Mouse (Mus musculus) forebrain, postnatal 0 days (tissue): ENCODE data around the gene Srpx2. TPM values are rescaled to one million over a fixed set of nuclear protein-coding genes. Genes with fewer than 3 reads are reported as not detected.

Experiments
- ATAC-seq: fragments of 200-750 bp; cut with Nextera tagmentation; 2 replicates; pipeline ENCODE4 v1.8.0; 2017; ENCODE audit warnings: mild to moderate bottlenecking, moderate library complexity
- DNase-seq: peaks from one replicate; pipeline ENCODE4 v3.0.0-alpha.2; 2015
- H3K27ac ChIP-seq: fragments of 300-500 bp; sonication (generic); 2 replicates; pipeline ENCODE4 v1.5.1; 2014; ENCODE audit warnings: low read depth, mild to moderate bottlenecking, antibody characterized with exemption, low read length, moderate library complexity, mixed read lengths
- H3K27me3 ChIP-seq: fragments of 300-500 bp; sonication (generic); 2 replicates; pipeline ENCODE4 v1.6.1; 2014; ENCODE audit warnings: mild to moderate bottlenecking, low read length, mixed read lengths; ENCODE audit not compliant: insufficient read depth
- H3K36me3 ChIP-seq: fragments of 300-500 bp; sonication (generic); 2 replicates; pipeline ENCODE4 v1.6.1; 2014; ENCODE audit warnings: mild to moderate bottlenecking, moderate library complexity; ENCODE audit not compliant: insufficient read depth
- H3K4me1 ChIP-seq: fragments of 300-500 bp; sonication (generic); 2 replicates; pipeline ENCODE4 v1.6.1; 2014; ENCODE audit warnings: antibody characterized with exemption; ENCODE audit not compliant: insufficient read depth
- H3K4me2 ChIP-seq: fragments of 300-500 bp; sonication (generic); 2 replicates; pipeline ENCODE4 v1.6.1; 2014; ENCODE audit warnings: low read depth, mild to moderate bottlenecking, moderate library complexity
- H3K4me3 ChIP-seq: fragments of 300-500 bp; sonication (generic); 2 replicates; pipeline ENCODE4 v1.5.1; 2014; ENCODE audit warnings: low read depth, low read length, mixed read lengths
- H3K9ac ChIP-seq: fragments of 300-500 bp; sonication (generic); 2 replicates; pipeline ENCODE4 v1.6.1; 2014; ENCODE audit warnings: mild to moderate bottlenecking
- H3K9me3 ChIP-seq: fragments of 300-500 bp; sonication (generic); 2 replicates; pipeline ENCODE4 v1.6.1; 2016; ENCODE audit warnings: low read length
- CTCF ChIP-seq: sonication (generic); IDR thresholded peaks from 2 replicates; pipeline ENCODE4 v1.5.1; 2016; ENCODE audit warnings: antibody characterized with exemption, control low read depth, low read depth
- WGBS: fragments of 180-500 bp; shearing (Covaris S2); extraction: QIAGEN DNeasy Blood & Tissue Kit; methylation state at CpG from one replicate; pipeline ENCODE4 v1.1.7; 2014; 5-methylcytosine and 5-hydroxymethylcytosine counted together
- polyA plus RNA-seq: library from polyadenylated mRNA; unstranded; fragments of >200 nt; fragmentation: Nextera tagmentation; extraction: Ambion mirVana; gene quantifications from 2 replicates; pipeline ENCODE4 v1.2.1, GENCODE M21; 2015
- total RNA-seq: library from RNA; depleted of rRNA; stranded (reverse); fragments of >200 nt; gene quantifications from 2 replicates; pipeline ENCODE4 v1.2.3, GENCODE M21; 2014; rRNA removed

Gene Srpx2
- total RNA-seq (1.3 and 2.4 TPM in 2 replicates), polyA plus RNA-seq (1.3 and 1.4 TPM in 2 replicates)

GRCm38 (mm10) chrX:133908261-133908660, at the start of gene Srpx2:
Srpx2 (plus strand) TSS chrX:133908426.
- Histone ChIP-seq H3K27ac (no peak within 1 kb of the TSS), H3K9me3 (no peaks in the 10 kb centered on the region), H3K4me2 (no peak within 1 kb of the TSS), H3K9ac (no peak within 1 kb of the TSS), H3K27me3 (no peaks in the 10 kb centered on the region), H3K36me3 (no peaks in the 10 kb centered on the region), H3K4me1 (no peaks in the 10 kb centered on the region), H3K4me3 (no peak within 1 kb of the TSS)
- TF ChIP-seq CTCF, result no peak
- ATAC-seq (no peak), DNase-seq (no peak)
- 51% methylated on average over 3 of the region's 3 CpGs for WGBS

GRCm38 (mm10) chrX:133869743-133870142, 38.5 kb upstream of the Srpx2 start:
- ATAC-seq, result no peak
- TF ChIP-seq CTCF, result no peak
- Histone ChIP-seq H3K27ac (no peak overlapping the region), H3K9me3 (no peaks in the 10 kb centered on the region), H3K36me3 (no peaks in the 10 kb centered on the region), H3K4me2 (no peak overlapping the region), H3K27me3 (no peaks in the 10 kb centered on the region), H3K4me3 (no peak overlapping the region), H3K4me1 (no peaks in the 10 kb centered on the region), H3K9ac (no peak overlapping the region)
- no peak for DNase-seq
- 90% methylated on average over 6 of the region's 6 CpGs for WGBS

- H3K4me3 ChIP-seq, result no peak overlapping the region
- H3K36me3 ChIP-seq, result no peaks in the 10 kb centered on the region
- no peak overlapping the region for H3K27ac ChIP-seq
- no peak overlapping the region for H3K4me2 ChIP-seq
- DNase-seq, result no peak
- H3K9me3 ChIP-seq, result no peaks in the 10 kb centered on the region
- no peak for TF ChIP-seq CTCF
- H3K9ac ChIP-seq, result no peak overlapping the region
- WGBS, result 90% methylated on average over 3 of the region's 3 CpGs
- H3K27me3 ChIP-seq, result no peaks in the 10 kb centered on the region
- no peak for ATAC-seq
- H3K4me1 ChIP-seq, result no peaks in the 10 kb centered on the region
These were observed 20.9 kb upstream of the Srpx2 start for GRCm38 (mm10) chrX:133887308-133887707.

GRCm38 (mm10) chrX:133888111-133888510, 20.1 kb upstream of the Srpx2 start:
- H3K36me3 ChIP-seq, result no peaks in the 10 kb centered on the region
- H3K4me3 ChIP-seq, result no peak overlapping the region
- H3K4me1 ChIP-seq, result no peaks in the 10 kb centered on the region
- ATAC-seq, result no peak
- no peaks in the 10 kb centered on the region for H3K9me3 ChIP-seq
- DNase-seq, result no peak
- no peak overlapping the region for H3K9ac ChIP-seq
- H3K27ac ChIP-seq, result no peak overlapping the region
- WGBS, result 88% methylated on average over 5 of the region's 5 CpGs
- no peak overlapping the region for H3K4me2 ChIP-seq
- no peak for TF ChIP-seq CTCF
- no peaks in the 10 kb centered on the region for H3K27me3 ChIP-seq

- H3K4me3 ChIP-seq, result peak within 1 kb of the TSS; percentile 55
- WGBS, result 35% methylated on average over 33 of the region's 33 CpGs
- H3K4me2 ChIP-seq, result peak within 1 kb of the TSS; percentile 48
- H3K9ac ChIP-seq, result peak within 1 kb of the TSS; percentile 71
- 0 out of 2 replicates have a peak, but pooled peaks cover 4% of the 10 kb centered on the region for H3K36me3 ChIP-seq
- no peaks in the 10 kb centered on the region for H3K9me3 ChIP-seq
- H3K4me1 ChIP-seq, result no peaks in the 10 kb centered on the region
- peak; percentile 50 for TF ChIP-seq CTCF
- no peaks in the 10 kb centered on the region for H3K27me3 ChIP-seq
- DNase-seq (peak; percentile 93), ATAC-seq (peak; percentile 97)
- H3K27ac ChIP-seq, result peak within 1 kb of the TSS; percentile 78
These were observed 10.1 kb upstream of the Srpx2 start, which contains the start of gene Tspan6 for GRCm38 (mm10) chrX:133898014-133898542. Tspan6 (minus strand) TSS chrX:133898429.

GRCm38 (mm10) chrX:133911397-133912103, 3.3 kb downstream of the Srpx2 start:
- H3K36me3 ChIP-seq, result no peaks in the 10 kb centered on the region
- no peak overlapping the region for H3K9ac ChIP-seq
- WGBS, result 39% methylated on average over 10 of the region's 10 CpGs
- no peak for DNase-seq
- no peaks in the 10 kb centered on the region for H3K9me3 ChIP-seq
- no peak overlapping the region for H3K4me3 ChIP-seq
- H3K27ac ChIP-seq, result no peak overlapping the region
- H3K27me3 ChIP-seq, result no peaks in the 10 kb centered on the region
- no peak overlapping the region for H3K4me2 ChIP-seq
- no peak for TF ChIP-seq CTCF
- ATAC-seq, result no peak
- H3K4me1 ChIP-seq, result no peaks in the 10 kb centered on the region

GRCm38 (mm10) chrX:133913006-133913405, 4.8 kb downstream of the Srpx2 start:
- Histone ChIP-seq H3K36me3 (no peaks in the 10 kb centered on the region), H3K9me3 (no peaks in the 10 kb centered on the region), H3K27ac (no peak overlapping the region), H3K4me3 (no peak overlapping the region), H3K4me2 (no peak overlapping the region), H3K9ac (no peak overlapping the region), H3K4me1 (no peaks in the 10 kb centered on the region), H3K27me3 (no peaks in the 10 kb centered on the region)
- no peak for TF ChIP-seq CTCF
- ATAC-seq (no peak), DNase-seq (no peak)
- 81% methylated on average over 3 of the region's 3 CpGs for WGBS
